Mouse (Mus musculus) myocyte (in vitro differentiated cells): ENCODE results near the gene Stx16. TPM values are rescaled to one million over a fixed set of nuclear protein-coding genes. Genes with fewer than 3 reads are reported as not detected.

ENCODE experiments used
- H3K27me3 ChIP-seq: one replicate; pipeline ENCODE4 v1.6.1; 2011; ENCODE audit not compliant: control insufficient read depth, insufficient read depth, insufficient read length
- H3K36me3 ChIP-seq: one replicate; pipeline ENCODE4 v1.6.1; 2011; ENCODE audit not compliant: control insufficient read depth, insufficient read depth
- H3K4me2 ChIP-seq: one replicate; pipeline ENCODE4 v1.6.1; 2011; ENCODE audit warnings: low read depth, control low read depth
- H3K4me3 ChIP-seq: one replicate; pipeline ENCODE4 v1.5.1; 2011; ENCODE audit warnings: mild to moderate bottlenecking, control low read depth, moderate library complexity
- H3K79me2 ChIP-seq: one replicate; pipeline ENCODE4 v1.6.1; 2011; ENCODE audit not compliant: control insufficient read depth, insufficient read depth
- H3ac ChIP-seq: one replicate; pipeline ENCODE4 v1.6.1; 2011; ENCODE audit not compliant: control insufficient read depth, insufficient read length
- CEBPB ChIP-seq: IDR thresholded peaks from 2 replicates; pipeline ENCODE4 v1.6.1; 2011; ENCODE audit warnings: mild to moderate bottlenecking, moderate library complexity; ENCODE audit not compliant: poor library complexity, insufficient read depth, severe bottlenecking
- E2F4 ChIP-seq: IDR thresholded peaks from one replicate; pipeline ENCODE4 v1.6.1; 2011; ENCODE audit warnings: mild to moderate bottlenecking, control low read depth, moderate library complexity; ENCODE audit not compliant: insufficient read depth
- MAX ChIP-seq: IDR thresholded peaks from one replicate; pipeline ENCODE4 v1.6.1; 2011; ENCODE audit warnings: low read depth, mild to moderate bottlenecking, control low read depth
- MYOD1 ChIP-seq, 3 experiments: IDR thresholded peaks; one replicate each; pipeline ENCODE4 v1.6.1; 2011; ENCODE audit warnings: control low read depth in 2 of 3, low read depth in 2 of 3, mild to moderate bottlenecking in 2 of 3, moderate library complexity in 1 of 3; ENCODE audit not compliant: insufficient read length in 2 of 3, control insufficient read depth in 1 of 3
- MYOG ChIP-seq, 3 experiments: IDR thresholded peaks; one replicate each; pipeline ENCODE4 v1.6.1; 2011; ENCODE audit warnings: control low read depth in 2 of 3, low read depth in 2 of 3, mild to moderate bottlenecking in 2 of 3; ENCODE audit not compliant: insufficient read length in 2 of 3, control insufficient read depth in 1 of 3, insufficient read depth in 1 of 3
- POLR2A ChIP-seq: IDR thresholded peaks from one replicate; pipeline ENCODE4 v1.6.1; 2011; ENCODE audit warnings: low read depth, mild to moderate bottlenecking, control low read depth, moderate library complexity; ENCODE audit not compliant: insufficient read length
- POLR2AphosphoS2 ChIP-seq: IDR thresholded peaks from one replicate; pipeline ENCODE4 v1.6.1; 2011; ENCODE audit warnings: low read depth, control low read depth; ENCODE audit not compliant: insufficient read length
- REST ChIP-seq: IDR thresholded peaks from one replicate; pipeline ENCODE4 v1.6.1; 2011; ENCODE audit warnings: mild to moderate bottlenecking, control low read depth, moderate library complexity; ENCODE audit not compliant: insufficient read depth, insufficient read length
- SRF ChIP-seq: IDR thresholded peaks from one replicate; pipeline ENCODE4 v1.6.1; 2011; ENCODE audit warnings: low read depth; ENCODE audit not compliant: control insufficient read depth, insufficient read length
- TCF12 ChIP-seq: IDR thresholded peaks from one replicate; pipeline ENCODE4 v1.6.1; 2011; ENCODE audit warnings: mild to moderate bottlenecking, control low read depth; ENCODE audit not compliant: poor library complexity, insufficient read depth, severe bottlenecking
- TCF3 ChIP-seq: IDR thresholded peaks from one replicate; pipeline ENCODE4 v1.6.1; 2011; ENCODE audit warnings: low read depth, control low read depth; ENCODE audit not compliant: insufficient read length
- USF1 ChIP-seq: IDR thresholded peaks from one replicate; pipeline ENCODE4 v1.6.1; 2011; ENCODE audit warnings: low read depth, mild to moderate bottlenecking, control low read depth, moderate library complexity
- polyA plus RNA-seq: library from polyadenylated mRNA; unstranded; fragments of >200 nt; fragmentation: generic; extraction: Trizol; gene quantifications from one replicate; pipeline ENCODE4 v1.2.1, GENCODE M21; 2012; ENCODE audit warnings: missing spikeins

Gene Stx16
- polyA plus RNA-seq, 1 experiment: 21.9 TPM

DNA sequence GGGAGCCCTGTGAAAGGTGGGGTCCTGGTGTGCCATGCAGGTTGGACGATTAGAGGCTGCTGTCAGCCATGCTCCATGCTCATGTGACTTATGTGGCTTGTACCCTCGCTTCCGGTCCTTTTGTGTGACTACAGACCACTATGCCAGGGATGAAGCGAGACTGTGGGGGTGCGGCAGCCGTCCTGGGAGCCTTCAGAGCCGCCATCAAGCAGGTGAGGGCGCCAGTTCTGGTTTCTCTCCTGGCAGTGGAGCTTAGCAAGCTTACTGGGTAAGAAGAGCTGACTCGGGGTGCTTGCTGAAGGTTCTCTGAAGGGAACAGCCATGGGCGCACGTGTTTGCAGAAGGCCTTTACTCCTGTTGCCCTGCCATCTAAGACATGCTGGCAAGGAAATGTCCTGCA, 43.2 kb downstream of the Stx16 start:
- TF ChIP-seq TCF3: no peak
- TF ChIP-seq CEBPB: no peak
- TF ChIP-seq MAX: no peak
- TF ChIP-seq POLR2AphosphoS2: no peak
- no peak for TF ChIP-seq REST
- TF ChIP-seq MYOD1 (IDR thresholded peaks at IDR 0.05; ENCODE audit: control insufficient read depth in 1 of 3, insufficient read length in 2 of 3, low read depth in 2 of 3): no peak
- no peak for TF ChIP-seq SRF
- Histone ChIP-seq H3K36me3 (peaks cover 2% of the 10 kb centered on the region), H3ac (no peak overlapping the region), H3K4me2 (no peak overlapping the region), H3K79me2 (no peaks in the 10 kb centered on the region), H3K4me3 (no peak overlapping the region), H3K27me3 (no peaks in the 10 kb centered on the region)

DNA sequence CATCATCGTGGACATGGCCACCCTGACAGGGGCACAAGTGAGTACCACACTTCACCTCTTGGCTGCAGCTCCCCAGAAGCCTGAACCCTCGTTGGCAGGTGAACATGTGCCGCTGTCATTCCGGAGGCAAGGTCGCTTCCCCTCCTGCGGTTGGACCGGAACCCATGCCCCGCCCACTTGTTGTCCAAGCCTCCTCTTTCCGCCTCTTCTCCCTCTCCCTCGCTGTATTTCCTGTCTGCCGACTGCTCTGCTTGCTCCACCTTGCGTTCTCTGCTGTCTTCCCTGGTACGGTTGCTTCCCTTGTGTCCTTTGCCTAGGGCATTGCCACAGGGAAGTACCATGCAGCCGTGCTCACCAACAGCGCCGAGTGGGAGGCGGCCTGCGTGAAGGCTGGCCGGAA, 44.5 kb downstream of the Stx16 start:
- TF ChIP-seq MAX (no peak), SRF (no peak), POLR2AphosphoS2 (no peak), CEBPB (no peak), MYOD1 (IDR thresholded peaks at IDR 0.05; ENCODE audit: control insufficient read depth in 1 of 3, insufficient read length in 2 of 3, low read depth in 2 of 3) (no peak), REST (no peak), E2F4 (no peak), MYOG (IDR thresholded peaks at IDR 0.05; ENCODE audit: control insufficient read depth in 1 of 3, insufficient read depth in 1 of 3, insufficient read length in 2 of 3, low read depth in 2 of 3) (no peak), POLR2A (no peak), TCF3 (no peak), USF1 (no peak), TCF12 (no peak)
- peaks cover 5% of the 10 kb centered on the region for H3K36me3 ChIP-seq
- no peaks in the 10 kb centered on the region for H3K27me3 ChIP-seq
- no peak overlapping the region for H3K4me2 ChIP-seq
- no peak overlapping the region for H3ac ChIP-seq
- H3K4me3 ChIP-seq: no peak overlapping the region
- no peaks in the 10 kb centered on the region for H3K79me2 ChIP-seq

DNA sequence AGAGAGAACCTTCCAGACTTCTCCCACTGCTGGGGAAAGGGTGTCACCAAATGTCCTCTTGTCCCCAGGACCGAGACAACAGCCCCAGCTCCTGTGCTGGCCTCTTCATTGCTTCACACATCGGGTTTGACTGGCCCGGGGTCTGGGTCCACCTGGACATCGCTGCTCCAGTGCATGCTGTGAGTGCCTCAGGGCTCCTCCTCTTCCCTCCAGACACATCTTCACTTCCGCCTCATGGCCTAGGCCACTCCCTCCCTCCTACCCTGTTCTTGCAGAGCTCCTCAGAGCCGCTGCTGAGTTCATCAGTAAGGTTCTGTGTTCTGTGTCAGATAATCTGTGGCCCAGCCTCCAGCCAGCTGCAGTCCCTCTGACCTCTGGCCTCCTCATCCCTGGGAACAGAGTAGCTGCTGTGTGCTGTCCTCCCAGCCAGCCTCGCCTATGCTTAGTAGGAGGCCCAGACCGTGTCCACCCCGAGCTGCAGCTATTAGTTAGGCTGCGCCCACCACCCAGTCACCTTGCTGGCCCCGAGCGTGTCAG, 45.4 kb downstream of the Stx16 start:
- Histone ChIP-seq H3K4me3 (no peak overlapping the region), H3K36me3 (peaks cover 5% of the 10 kb centered on the region), H3K27me3 (no peaks in the 10 kb centered on the region), H3K4me2 (no peak overlapping the region), H3ac (no peak overlapping the region), H3K79me2 (no peaks in the 10 kb centered on the region)
- TF ChIP-seq POLR2AphosphoS2: no peak
- TF ChIP-seq TCF3: no peak
- TF ChIP-seq USF1: no peak
- TF ChIP-seq TCF12: no peak
- no peak for TF ChIP-seq REST
- TF ChIP-seq E2F4: no peak
- TF ChIP-seq POLR2A: no peak
- no peak for TF ChIP-seq CEBPB
- no peak for TF ChIP-seq MYOD1 (IDR thresholded peaks at IDR 0.05; ENCODE audit: control insufficient read depth in 1 of 3, insufficient read length in 2 of 3, low read depth in 2 of 3)

DNA sequence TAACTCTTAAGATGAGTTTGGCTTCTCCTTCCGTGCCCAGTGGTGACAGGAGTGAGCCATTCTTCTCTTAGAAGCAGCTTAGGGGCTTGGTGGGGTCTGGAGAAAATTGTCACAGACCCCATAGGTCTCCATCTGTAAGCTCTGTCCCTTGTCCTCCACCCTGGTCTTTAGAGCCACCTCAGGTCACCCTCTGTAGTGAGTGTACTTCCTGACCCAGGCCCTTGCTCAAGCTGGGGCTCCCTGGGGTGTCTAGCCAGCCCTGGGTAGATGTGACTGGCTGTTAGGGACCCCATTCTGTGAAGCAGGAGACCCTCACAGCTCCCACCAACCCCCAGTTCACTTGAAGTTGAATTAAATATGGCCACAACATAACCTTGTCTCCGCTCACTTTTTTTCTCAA, 46.2 kb downstream of the Stx16 start:
- Histone ChIP-seq H3K36me3 (peaks cover 5% of the 10 kb centered on the region), H3K27me3 (no peaks in the 10 kb centered on the region), H3K4me2 (no peak overlapping the region), H3ac (no peak overlapping the region), H3K79me2 (no peaks in the 10 kb centered on the region), H3K4me3 (no peak overlapping the region)
- TF ChIP-seq USF1: no peak
- no peak for TF ChIP-seq MYOD1 (IDR thresholded peaks at IDR 0.05; ENCODE audit: control insufficient read depth in 1 of 3, insufficient read length in 2 of 3, low read depth in 2 of 3)
- no peak for TF ChIP-seq POLR2AphosphoS2
- no peak for TF ChIP-seq E2F4
- TF ChIP-seq TCF3: no peak
- no peak for TF ChIP-seq REST
- TF ChIP-seq SRF: no peak
- no peak for TF ChIP-seq MYOG (IDR thresholded peaks at IDR 0.05; ENCODE audit: control insufficient read depth in 1 of 3, insufficient read depth in 1 of 3, insufficient read length in 2 of 3, low read depth in 2 of 3)
- TF ChIP-seq MAX: no peak
- no peak for TF ChIP-seq TCF12
- no peak for TF ChIP-seq CEBPB

DNA sequence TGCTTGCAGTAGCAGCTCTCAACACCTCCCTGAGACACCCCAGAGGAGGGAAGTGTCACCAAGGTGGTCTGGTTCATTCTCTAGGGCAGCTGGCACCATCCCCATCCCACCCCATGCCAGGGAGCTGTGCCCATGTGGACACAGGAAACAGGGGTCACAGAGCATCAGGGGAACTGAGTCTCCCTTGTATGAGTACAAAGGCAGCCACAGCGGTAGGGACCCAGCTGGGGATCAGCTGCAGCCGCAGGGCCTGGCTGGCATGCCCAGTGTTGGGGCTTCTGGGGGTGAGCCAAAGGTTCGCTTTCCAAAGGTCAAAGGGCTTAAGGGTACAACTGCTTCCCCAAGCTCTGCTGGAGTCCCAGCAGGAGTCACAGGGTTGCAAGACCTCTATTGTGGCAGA, 47.6 kb downstream of the Stx16 start:
- H3K79me2 ChIP-seq: no peaks in the 10 kb centered on the region
- no peak overlapping the region for H3ac ChIP-seq
- no peak for TF ChIP-seq POLR2AphosphoS2
- no peak for TF ChIP-seq TCF3
- TF ChIP-seq E2F4: no peak
- no peak for TF ChIP-seq MYOG (IDR thresholded peaks at IDR 0.05; ENCODE audit: control insufficient read depth in 1 of 3, insufficient read depth in 1 of 3, insufficient read length in 2 of 3, low read depth in 2 of 3)
- no peak for TF ChIP-seq REST
- TF ChIP-seq USF1: no peak
- no peak for TF ChIP-seq SRF
- no peak for TF ChIP-seq POLR2A
- TF ChIP-seq MYOD1 (IDR thresholded peaks at IDR 0.05; ENCODE audit: control insufficient read depth in 1 of 3, insufficient read length in 2 of 3, low read depth in 2 of 3): no peak
- TF ChIP-seq MAX: no peak
- TF ChIP-seq CEBPB: no peak
- no peak for TF ChIP-seq TCF12
- no peak overlapping the region for H3K4me2 ChIP-seq
- peaks cover 5% of the 10 kb centered on the region for H3K36me3 ChIP-seq
- H3K4me3 ChIP-seq: no peak overlapping the region
- H3K27me3 ChIP-seq: no peaks in the 10 kb centered on the region
